Mouse (Mus musculus): ENCODE results near the gene Tbxas1. TPM values are rescaled to one million over a fixed set of nuclear protein-coding genes. Genes with fewer than 3 reads are reported as not detected.

The Tbxas1 gene
- total RNA-seq, 2 experiments from 2014 or later = 3.0 to 3.3 TPM

GRCm38 (mm10) chr6:39013034-39013832, 138.0 kb downstream of the Tbxas1 start:
- intact Hi-C loops (cut with DNase I) = no loop called here
- DNase-seq (ENCODE audit: low spot score in 2 of 2) = no peak

- no peak for DNase-seq (ENCODE audit: low spot score in 2 of 2)
- intact Hi-C loops (cut with DNase I) = no loop called here
Measured at GRCm38 (mm10) chr6:39017942-39018341, 142.7 kb downstream of the Tbxas1 start.

- intact Hi-C loops (cut with DNase I) = no loop called here
- no peak for DNase-seq (ENCODE audit: low spot score in 2 of 2)
Measured at GRCm38 (mm10) chr6:39018805-39019204, 143.6 kb downstream of the Tbxas1 start.

- intact Hi-C loops (cut with DNase I) = no loop called here
- DNase-seq (ENCODE audit: low spot score in 2 of 2) = peak in 1 of 2 experiments; percentile 22
Measured at GRCm38 (mm10) chr6:39019219-39019618, 144.0 kb downstream of the Tbxas1 start.

- no peak for DNase-seq (ENCODE audit: low spot score in 2 of 2)
- intact Hi-C loops (cut with DNase I) = no loop called here
Measured at GRCm38 (mm10) chr6:39021909-39022308, 146.7 kb downstream of the Tbxas1 start.

GRCm38 (mm10) chr6:39022461-39023181, 147.4 kb downstream of the Tbxas1 start:
- DNase-seq (ENCODE audit: low spot score in 2 of 2) = no peak
- intact Hi-C loops (cut with DNase I) = no loop called here

- intact Hi-C loops (cut with DNase I) = no loop called here
- no peak for DNase-seq (ENCODE audit: low spot score in 2 of 2)
Measured at GRCm38 (mm10) chr6:39024631-39025030, 149.4 kb downstream of the Tbxas1 start.

- DNase-seq (ENCODE audit: low spot score in 2 of 2) = no peak
- intact Hi-C loops (cut with DNase I) = no loop called here
Measured at GRCm38 (mm10) chr6:39025038-39025437, 149.8 kb downstream of the Tbxas1 start.

- DNase-seq (ENCODE audit: low spot score in 2 of 2) = no peak
- intact Hi-C loops (cut with DNase I) = no loop called here
Measured at GRCm38 (mm10) chr6:39030714-39031113, 155.5 kb downstream of the Tbxas1 start.

GRCm38 (mm10) chr6:39033676-39034075, 158.5 kb downstream of the Tbxas1 start:
- DNase-seq (ENCODE audit: low spot score in 2 of 2) = no peak
- intact Hi-C loops (cut with DNase I) = no loop called here

- intact Hi-C loops (cut with DNase I) = no loop called here
Measured at GRCm38 (mm10) chr6:39035039-39035438, 159.8 kb downstream of the Tbxas1 start.

GRCm38 (mm10) chr6:39036204-39036603, 161.0 kb downstream of the Tbxas1 start:
- DNase-seq (ENCODE audit: low spot score in 2 of 2) = no peak
- intact Hi-C loops (cut with DNase I) = no loop called here

More at GRCm38 (mm10) chr6:39035039-39035438, 159.8 kb downstream of the Tbxas1 start:
- peak in 1 of 2 experiments; percentile 59 for DNase-seq (ENCODE audit: low spot score in 2 of 2)

GRCm38 (mm10) chr6:39040451-39040850, 165.2 kb downstream of the Tbxas1 start:
- intact Hi-C loops (cut with DNase I) = no loop called here
- DNase-seq (ENCODE audit: low spot score in 2 of 2) = peak; percentile 28 to 81

- DNase-seq (ENCODE audit: low spot score in 2 of 2) = no peak
- intact Hi-C loops (cut with DNase I) = no loop called here
Measured at GRCm38 (mm10) chr6:39049141-39049540, 173.9 kb downstream of the Tbxas1 start.

- intact Hi-C loops (cut with DNase I) = no loop called here
- DNase-seq (ENCODE audit: low spot score in 2 of 2) = peak in 1 of 2 experiments; percentile 53
Measured at GRCm38 (mm10) chr6:39050836-39051235, 175.6 kb downstream of the Tbxas1 start.

GRCm38 (mm10) chr6:39051799-39052556, 176.8 kb downstream of the Tbxas1 start:
- peak in 1 of 2 experiments; percentile 69 for DNase-seq (ENCODE audit: low spot score in 2 of 2)
- intact Hi-C loops (cut with DNase I) = no loop called here

GRCm38 (mm10) chr6:39052636-39053035, 177.4 kb downstream of the Tbxas1 start:
- DNase-seq (ENCODE audit: low spot score in 2 of 2) = peak in 1 of 2 experiments; percentile 38
- intact Hi-C loops (cut with DNase I) = no loop called here

GRCm38 (mm10) chr6:39054206-39054864, 179.1 kb downstream of the Tbxas1 start:
- no peak for DNase-seq (ENCODE audit: low spot score in 2 of 2)
- intact Hi-C loops (cut with DNase I) = no loop called here

- intact Hi-C loops (cut with DNase I) = no loop called here
- no peak for DNase-seq (ENCODE audit: low spot score in 2 of 2)
Measured at GRCm38 (mm10) chr6:39054878-39055508, 179.8 kb downstream of the Tbxas1 start.
